Mouse (Mus musculus) CH12.LX (cell line): ENCODE measurements around the gene Ext2. TPM values are rescaled to one million over a fixed set of nuclear protein-coding genes. Genes with fewer than 3 reads are reported as not detected.

Source experiments
- DNase-seq: peaks from one replicate; pipeline ENCODE4 v3.0.0-alpha.2; 2013; ENCODE audit errors: extremely low read depth
- H3K27ac ChIP-seq: 2 replicates; pipeline ENCODE4 v1.5.1; 2012; ENCODE audit warnings: low read depth, mild to moderate bottlenecking, control low read depth, moderate library complexity; ENCODE audit not compliant: insufficient read depth
- H3K27me3 ChIP-seq: replicated peaks from 2 replicates; pipeline ENCODE3; 2012; ENCODE audit warnings: inconsistent platforms
- H3K36me3 ChIP-seq, 2 experiments: replicated peaks in 1 of 2; 2 replicates each; pipeline versions ENCODE3 to v1.6.1; 2012; ENCODE audit warnings: inconsistent platforms in 1 of 2, low read length in 1 of 2, mild to moderate bottlenecking in 1 of 2, mixed read lengths in 1 of 2, moderate library complexity in 1 of 2; ENCODE audit not compliant: control insufficient read depth in 1 of 2, insufficient read depth in 1 of 2
- H3K4me1 ChIP-seq, 2 experiments: 2 replicates each; pipeline ENCODE4 v1.6.1; 2012; ENCODE audit warnings: inconsistent platforms in 1 of 2, moderate library complexity in 1 of 2; ENCODE audit not compliant: insufficient read depth in 2 of 2, control insufficient read depth in 1 of 2
- H3K4me2 ChIP-seq: 2 replicates; pipeline ENCODE4 v1.6.1; 2012; ENCODE audit warnings: low read depth, mild to moderate bottlenecking, control low read depth; ENCODE audit not compliant: poor library complexity, insufficient read depth, severe bottlenecking
- H3K4me3 ChIP-seq, 3 experiments: fragments of 150-350 bp in 1 of 3; sonication (generic) in 1 of 3; replicated peaks in 1 of 3; 2 replicates each; pipeline versions ENCODE3 to v1.5.1; 2011 to 2012; ENCODE audit warnings: low read depth in 2 of 3, low read length in 2 of 3, mild to moderate bottlenecking in 2 of 3, moderate library complexity in 2 of 3, control low read depth in 1 of 3, improper control_type of control experiment in 1 of 3, inconsistent platforms in 1 of 3, mixed read lengths in 1 of 3; ENCODE audit not compliant: poor library complexity in 1 of 3
- H3K79me2 ChIP-seq: replicated peaks from 2 replicates; pipeline ENCODE4 v1.6.1; 2012; ENCODE audit warnings: mild to moderate bottlenecking, moderate library complexity; ENCODE audit not compliant: control insufficient read depth, poor library complexity, insufficient read depth, severe bottlenecking; ENCODE audit errors: extremely low read depth
- H3K9ac ChIP-seq: 2 replicates; pipeline ENCODE4 v1.6.1; 2012; ENCODE audit warnings: low read depth, mild to moderate bottlenecking, control low read depth, moderate library complexity; ENCODE audit not compliant: insufficient read depth
- H3K9me3 ChIP-seq: replicated peaks from 2 replicates; pipeline ENCODE3; 2012; ENCODE audit warnings: low read length, inconsistent platforms, mixed read lengths
- BHLHE40 ChIP-seq: IDR thresholded peaks from 2 replicates; pipeline ENCODE4 v1.6.1; 2011; ENCODE audit warnings: mild to moderate bottlenecking, low read depth, low read length, improper control_type of control experiment
- CHD1 ChIP-seq: IDR thresholded peaks from 2 replicates; pipeline ENCODE4 v1.6.1; 2012; ENCODE audit warnings: low read depth, low read length, improper control_type of control experiment, inconsistent platforms
- CTCF ChIP-seq, 2 experiments: IDR thresholded peaks in 1 of 2; conservative IDR thresholded peaks in 1 of 2; 2 replicates each; pipeline ENCODE4 v1.5.1; 2011 to 2012; ENCODE audit warnings: low read depth in 2 of 2, low read length in 2 of 2, improper control_type of control experiment in 1 of 2, inconsistent platforms in 1 of 2, mild to moderate bottlenecking in 1 of 2, moderate library complexity in 1 of 2
- E2F4 ChIP-seq: IDR thresholded peaks from 2 replicates; pipeline ENCODE4 v1.6.1; 2011; ENCODE audit warnings: low read depth, low read length, improper control_type of control experiment; ENCODE audit not compliant: insufficient replicate concordance
- ETS1 ChIP-seq: conservative IDR thresholded peaks from 2 replicates; pipeline ENCODE4 v1.6.1; 2012; ENCODE audit warnings: low read depth, mild to moderate bottlenecking, inconsistent platforms, low read length, improper control_type of control experiment, moderate library complexity
- HCFC1 ChIP-seq: IDR thresholded peaks from 2 replicates; pipeline ENCODE4 v1.6.1; 2012; ENCODE audit warnings: low read depth, mild to moderate bottlenecking, inconsistent platforms, low read length, improper control_type of control experiment
- JUN ChIP-seq: IDR thresholded peaks from 2 replicates; pipeline ENCODE4 v1.6.1; 2011; ENCODE audit warnings: low read depth, mild to moderate bottlenecking, low read length, improper control_type of control experiment, moderate library complexity; ENCODE audit not compliant: insufficient read depth
- JUND ChIP-seq: conservative IDR thresholded peaks from 2 replicates; pipeline ENCODE4 v1.6.1; 2011; ENCODE audit warnings: low read depth, low read length, improper control_type of control experiment
- KAT2A ChIP-seq: IDR thresholded peaks from 2 replicates; pipeline ENCODE4 v1.6.1; 2012; ENCODE audit warnings: low read length, improper control_type of control experiment, inconsistent platforms; ENCODE audit not compliant: insufficient replicate concordance
- MAZ ChIP-seq: IDR thresholded peaks from 2 replicates; pipeline ENCODE4 v1.6.1; 2012; ENCODE audit warnings: low read depth, mild to moderate bottlenecking, inconsistent platforms, low read length, improper control_type of control experiment, moderate library complexity
- MEF2A ChIP-seq: IDR thresholded peaks from 2 replicates; pipeline ENCODE4 v1.6.1; 2014; ENCODE audit warnings: low read depth, mild to moderate bottlenecking, inconsistent platforms, low read length, improper control_type of control experiment, borderline replicate concordance
- MXI1 ChIP-seq: IDR thresholded peaks from 2 replicates; pipeline ENCODE4 v1.6.1; 2011; ENCODE audit warnings: mild to moderate bottlenecking, low read depth, low read length, improper control_type of control experiment
- MYC ChIP-seq: IDR thresholded peaks from 2 replicates; pipeline ENCODE4 v1.6.1; 2011; ENCODE audit warnings: low read depth, mild to moderate bottlenecking, improper control_type of control experiment, low read length
- PAX5 ChIP-seq: IDR thresholded peaks from 2 replicates; pipeline ENCODE4 v1.6.1; 2012; ENCODE audit warnings: low read length, inconsistent platforms, mixed read lengths
- POLR2AphosphoS2 ChIP-seq: IDR thresholded peaks from 2 replicates; pipeline ENCODE4 v1.6.1; 2011; ENCODE audit warnings: low read depth, low read length, improper control_type of control experiment
- RAD21 ChIP-seq: IDR thresholded peaks from 2 replicates; pipeline ENCODE4 v1.6.1; 2011; ENCODE audit warnings: low read depth, mild to moderate bottlenecking, low read length, improper control_type of control experiment, moderate library complexity
- SIN3A ChIP-seq: IDR thresholded peaks from 2 replicates; pipeline ENCODE4 v1.6.1; 2012; ENCODE audit warnings: low read length, improper control_type of control experiment, inconsistent platforms
- SMC3 ChIP-seq: IDR thresholded peaks from 2 replicates; pipeline ENCODE4 v1.6.1; 2011; ENCODE audit warnings: low read depth, low read length, improper control_type of control experiment
- TBP ChIP-seq: conservative IDR thresholded peaks from 2 replicates; pipeline ENCODE4 v1.6.1; 2011; ENCODE audit warnings: low read depth, low read length, improper control_type of control experiment
- TCF12 ChIP-seq: IDR thresholded peaks from 2 replicates; pipeline ENCODE4 v1.6.1; 2014; ENCODE audit warnings: low read depth, mild to moderate bottlenecking, inconsistent platforms, low read length, improper control_type of control experiment
- UBTF ChIP-seq: IDR thresholded peaks from 2 replicates; pipeline ENCODE4 v1.6.1; 2012; ENCODE audit warnings: low read depth, mild to moderate bottlenecking, inconsistent platforms, low read length, improper control_type of control experiment, moderate library complexity
- USF2 ChIP-seq: conservative IDR thresholded peaks from 2 replicates; pipeline ENCODE4 v1.6.1; 2011; ENCODE audit warnings: low read depth, low read length, improper control_type of control experiment
- ZMIZ1 ChIP-seq: IDR thresholded peaks from 2 replicates; pipeline ENCODE4 v1.6.1; 2012; ENCODE audit warnings: low read depth, mild to moderate bottlenecking, inconsistent platforms, low read length, improper control_type of control experiment
- ZNF384 ChIP-seq: IDR thresholded peaks from 2 replicates; pipeline ENCODE4 v1.6.1; 2012; ENCODE audit warnings: low read depth, low read length, improper control_type of control experiment, inconsistent platforms
- dilution Hi-C: fragments of 300-500 bp; cut with MboI; formaldehyde crosslinking; loops from 2 replicates; pipeline ENCODE4 v1.14.3; 2020; ENCODE audit warnings: low sequenced_read_pairs; ENCODE audit not compliant: extremely low pct_unique_long_range_greater_than_20kb, extremely low pct_ligation_motif_present
- in situ Hi-C: fragments of 300-500 bp; cut with MboI; formaldehyde crosslinking; loops from 3 replicates; pipeline ENCODE4 v1.14.3; 2019; ENCODE audit warnings: low sequenced_read_pairs, low pct_ligation_motif_present, low pct_unique_long_range_greater_than_20kb, mixed read lengths
- polyA plus RNA-seq: library from polyadenylated mRNA; unstranded; fragments of >175 nt; gene quantifications from 2 replicates; pipeline ENCODE4 v1.2.1, GENCODE M21; 2012; ENCODE audit warnings: low read depth; ENCODE audit not compliant: insufficient read length
- total RNA-seq, 2 experiments: library from RNA; depleted of rRNA; stranded (reverse); fragments of 300-350 nt in 1 of 2; fragments of >200 nt in 1 of 2; gene quantifications; 2 replicates each; pipeline ENCODE4 v1.2.3; 2012 to 2014

Gene Ext2
- total and polyA plus RNA-seq, 3 experiments: 20.2 to 33.1 (median 26.9) TPM

- Histone ChIP-seq H3K9ac (no peak overlapping the region), H3K9me3 (no peaks in the 10 kb centered on the region), H3K4me3 (no peak overlapping the region), H3K4me2 (no peak overlapping the region), H3K27ac (no peak overlapping the region), H3K79me2 (no peaks in the 10 kb centered on the region), H3K4me1 (no peaks in the 10 kb centered on the region), H3K27me3 (peaks cover 89% of the 10 kb centered on the region), H3K36me3 (no peaks in the 10 kb centered on the region)
- in situ Hi-C loops (no loop called here), dilution Hi-C loops (no loop called here)
- TF ChIP-seq E2F4: no peak
- TF ChIP-seq HCFC1: no peak
- TF ChIP-seq SMC3: no peak
- TF ChIP-seq USF2: no peak
- no peak for TF ChIP-seq UBTF
- TF ChIP-seq TCF12: no peak
- TF ChIP-seq PAX5: no peak
- no peak for TF ChIP-seq MYC
- no peak for TF ChIP-seq SIN3A
- no peak for TF ChIP-seq CHD1
- TF ChIP-seq CTCF (conservative IDR thresholded peaks at IDR 0.05 in 1 of 2, IDR thresholded peaks at IDR 0.05 in 1 of 2; ENCODE audit: low read depth in 2 of 2, low read length in 2 of 2): no peak
- TF ChIP-seq ZMIZ1: no peak
- no peak for DNase-seq
These were observed 203.0 kb downstream of the Ext2 start for GRCm38 (mm10) chr2:93619208-93619849.

GRCm38 (mm10) chr2:93618447-93619199 lies 203.7 kb downstream of the Ext2 start:
- Histone ChIP-seq H3K4me1 (no peaks in the 10 kb centered on the region), H3K79me2 (no peaks in the 10 kb centered on the region), H3K9me3 (no peaks in the 10 kb centered on the region), H3K4me2 (no peak overlapping the region), H3K27me3 (peaks cover 89% of the 10 kb centered on the region), H3K36me3 (no peaks in the 10 kb centered on the region), H3K4me3 (no peak overlapping the region), H3K9ac (no peak overlapping the region), H3K27ac (no peak overlapping the region)
- DNase-seq: no peak
- in situ Hi-C loops (no loop called here), dilution Hi-C loops (no loop called here)
- TF ChIP-seq MXI1 (no peak), HCFC1 (no peak), CTCF (conservative IDR thresholded peaks at IDR 0.05 in 1 of 2, IDR thresholded peaks at IDR 0.05 in 1 of 2; ENCODE audit: low read depth in 2 of 2, low read length in 2 of 2) (no peak), E2F4 (no peak), PAX5 (no peak), TBP (no peak), ETS1 (no peak), BHLHE40 (no peak), ZNF384 (no peak), MAZ (no peak), JUN (no peak), CHD1 (no peak), POLR2AphosphoS2 (no peak), USF2 (no peak), RAD21 (no peak), MEF2A (no peak), KAT2A (no peak), JUND (no peak)
